Comparison of ENCODE assay signal across 17 mouse cellular contexts in genomic region chrX:78479710-78480109, GRCm38 (mm10).
DNase-seq lines count a peak whose midpoint lies in the region; TF ChIP-seq lines count a peak whose summit lies in the region.
"Had no signal": no experiment of that assay in that cellular context is flagged by ENCODE, and none has a peak within 500 bp of the region (broad histone marks: within the 10 kb centered on the region; RNA-seq: fewer than 3 reads in every experiment).

No protein-coding gene starts in this region.

- H3K36me3 ChIP-seq in splenic B cell, adult 2 months (ENCODE audit: control insufficient read depth, insufficient read depth, low read length, poor library complexity, severe bottlenecking), result no peaks in the 10 kb centered on the region
- H3K36me3 ChIP-seq: forebrain, embryonic 12.5 days; heart, embryonic 15.5 days; hindbrain, embryonic 13.5 days; limb, embryonic 10.5 days; liver, embryonic 15.5 days had no signal

- peak; percentile 43 for TF ChIP-seq CTCF in gastrocnemius, adult 2 months (IDR thresholded peaks at IDR 0.05)
- TF ChIP-seq CTCF in left cerebral cortex, adult 2 months (IDR thresholded peaks at IDR 0.05), result peak; percentile 18; the same call in 1 of the 2 replicates

- no peak overlapping the region for H3K4me3 ChIP-seq in gastrocnemius, adult 2 months
- H3K4me3 ChIP-seq in left cerebral cortex, adult 2 months, result no peak overlapping the region
- H3K4me3 ChIP-seq: forebrain, embryonic 12.5 days; heart, embryonic 15.5 days; hindbrain, embryonic 13.5 days; limb, embryonic 10.5 days; liver, embryonic 15.5 days had no signal

- H3K27ac ChIP-seq in gastrocnemius, adult 2 months, result no peak overlapping the region
- no peak overlapping the region for H3K27ac ChIP-seq in left cerebral cortex, adult 2 months
- H3K27ac ChIP-seq: forebrain, embryonic 12.5 days; heart, embryonic 15.5 days; hindbrain, embryonic 13.5 days; limb, embryonic 10.5 days; liver, embryonic 15.5 days had no signal

- DNase-seq in gastrocnemius, adult 2 months, result no peak
- DNase-seq in gastrocnemius, adult 8-10 months (ENCODE audit: low spot score in 2 of 2), result no peak
- DNase-seq in left cerebral cortex, adult 2 months (ENCODE audit: extremely low spot score in 1 of 2, low spot score in 2 of 2), result no peak
- no peak for DNase-seq in left cerebral cortex, postnatal 25 days (ENCODE audit: low spot score in 2 of 2)
- peak; percentile 8 for DNase-seq in MEL-GATA-1-ER (ENCODE audit: extremely low read depth, low read depth)
- DNase-seq in splenic B cell, adult 2 months (ENCODE audit: low read depth, low spot score), result peak; percentile 1
- DNase-seq in lung, postnatal 14 days, result no peak
- DNase-seq: adrenal gland, postnatal 25 days; cerebellum, adult 11 months; gastrocnemius, postnatal 36 days; kidney, postnatal 14 days; right cerebral cortex, adult 18-20 months had no signal

- intact Hi-C loops in gastrocnemius, adult 2 months (cut with DNase I), result loop anchor here (10.0 kb wide), 2 partner anchors 65 to 125 kb away; no protein-coding TSS in a partner anchor
- intact Hi-C loops in left cerebral cortex, adult 2 months (cut with DNase I), result no loop called here
- intact Hi-C loops in left cerebral cortex, postnatal 25 days (cut with DNase I), result no loop called here

- H3K27me3 ChIP-seq in splenic B cell, adult 2 months (ENCODE audit: control insufficient read depth, insufficient read depth, low read length, poor library complexity, severe bottlenecking), result no peaks in the 10 kb centered on the region
- H3K27me3 ChIP-seq: forebrain, embryonic 12.5 days; heart, embryonic 15.5 days; hindbrain, embryonic 13.5 days; liver, embryonic 15.5 days had no signal

Comparison
In these comparisons a context has a peak if more than half of its experiments do, and no peak if none do; other contexts are left out.
1. DNase-seq: peak in MEL-GATA-1-ER (single experiment) and splenic B cell, adult 2 months (single experiment); none in gastrocnemius, adult 2 months (single experiment), gastrocnemius, adult 8-10 months (0 of 2), left cerebral cortex, adult 2 months (0 of 2), left cerebral cortex, postnatal 25 days (0 of 2) and lung, postnatal 14 days (single experiment).